Mouse (Mus musculus) megakaryocyte, embryonic 14.5 days (primary cell): ENCODE data around the gene Ppp4r3a.

ENCODE experiments used
- FLI1 ChIP-seq: IDR thresholded peaks from 2 replicates; pipeline ENCODE4 v1.6.1; 2012; ENCODE audit warnings: low read length, inconsistent platforms, mixed read lengths
- GATA1 ChIP-seq: IDR thresholded peaks from 3 replicates; pipeline ENCODE4 v1.6.1; 2012; ENCODE audit warnings: mixed read lengths, low read length, inconsistent platforms, borderline replicate concordance

- no peak for TF ChIP-seq GATA1
- no peak for TF ChIP-seq FLI1
These were observed 55.9 kb downstream of the Ppp4r3a start for GRCm38 (mm10) chr12:101027451-101028246.
